Mouse (Mus musculus) adrenal gland (tissue): ENCODE results near the gene Clasp2.

Experiments
- intact Hi-C: fragments of 180-260 bp; cut with DNase I; formaldehyde crosslinking; loops from one replicate; pipeline ENCODE4 v1.15.1; 2025

Clasp2 gene

GRCm38 (mm10) chr9:113749356-113749755 is 8.1 kb downstream of the Clasp2 start:
- intact Hi-C loops, result loop anchor here (10.0 kb wide), 1 partner anchor 115 kb away; no protein-coding TSS in a partner anchor

GRCm38 (mm10) chr9:113755888-113756719 is 14.8 kb downstream of the Clasp2 start:
- intact Hi-C loops, result no loop called here

GRCm38 (mm10) chr9:113758472-113758871 is 17.2 kb downstream of the Clasp2 start:
- intact Hi-C loops, result no loop called here

- intact Hi-C loops, result no loop called here
These were observed 18.4 kb downstream of the Clasp2 start for GRCm38 (mm10) chr9:113759684-113760083.

GRCm38 (mm10) chr9:113762389-113762788 is 21.1 kb downstream of the Clasp2 start:
- intact Hi-C loops, result no loop called here

- intact Hi-C loops, result no loop called here
These were observed 21.9 kb downstream of the Clasp2 start for GRCm38 (mm10) chr9:113763123-113763522.

GRCm38 (mm10) chr9:113770640-113771039 is 29.4 kb downstream of the Clasp2 start:
- intact Hi-C loops, result no loop called here

- intact Hi-C loops, result no loop called here
These were observed 39.6 kb downstream of the Clasp2 start for GRCm38 (mm10) chr9:113780863-113781262.

GRCm38 (mm10) chr9:113782362-113783005 is 41.2 kb downstream of the Clasp2 start:
- intact Hi-C loops, result no loop called here

- intact Hi-C loops, result no loop called here
These were observed 42.4 kb downstream of the Clasp2 start for GRCm38 (mm10) chr9:113783674-113784073.

GRCm38 (mm10) chr9:113789283-113789682 is 48.0 kb downstream of the Clasp2 start:
- intact Hi-C loops, result loop anchor here (2.0 kb wide), 1 partner anchor 46 kb away; no protein-coding TSS in a partner anchor

- intact Hi-C loops, result loop anchor here (10.0 kb wide), 1 partner anchor 62 kb away; no protein-coding TSS in a partner anchor
These were observed 51.6 kb downstream of the Clasp2 start for GRCm38 (mm10) chr9:113792651-113793512.

- intact Hi-C loops, result loop anchor here (10.0 kb wide), 1 partner anchor 61 kb away; no protein-coding TSS in a partner anchor
These were observed 52.2 kb downstream of the Clasp2 start for GRCm38 (mm10) chr9:113793513-113793905.

GRCm38 (mm10) chr9:113793966-113794365 is 52.7 kb downstream of the Clasp2 start:
- intact Hi-C loops, result loop anchor here (10.0 kb wide), 1 partner anchor 61 kb away; no protein-coding TSS in a partner anchor

- intact Hi-C loops, result loop anchor here (10.0 kb wide), 1 partner anchor 58 kb away; no protein-coding TSS in a partner anchor
These were observed 55.9 kb downstream of the Clasp2 start for GRCm38 (mm10) chr9:113797206-113797605.

- intact Hi-C loops, result no loop called here
These were observed 59.4 kb downstream of the Clasp2 start for GRCm38 (mm10) chr9:113800671-113801070.

- intact Hi-C loops, result no loop called here
These were observed 61.5 kb downstream of the Clasp2 start for GRCm38 (mm10) chr9:113802734-113803133.

GRCm38 (mm10) chr9:113803751-113804150 is 62.5 kb downstream of the Clasp2 start:
- intact Hi-C loops, result no loop called here

GRCm38 (mm10) chr9:113805359-113805758 is 64.1 kb downstream of the Clasp2 start:
- intact Hi-C loops, result no loop called here

- intact Hi-C loops, result no loop called here
These were observed 70.1 kb downstream of the Clasp2 start for GRCm38 (mm10) chr9:113811327-113811726.
